Mouse (Mus musculus): ENCODE measurements around the gene Spopl. TPM values are rescaled to one million over a fixed set of nuclear protein-coding genes. Genes with fewer than 3 reads are reported as not detected.
"Not testable (repeated sequence)": the region's sequence is repeated elsewhere in the genome, so short reads cannot be mapped to it uniquely, and the experiment has no call there.

Spopl gene
- polyA plus RNA-seq, 2 experiments = 9.8 to 13.6 TPM

DNA sequence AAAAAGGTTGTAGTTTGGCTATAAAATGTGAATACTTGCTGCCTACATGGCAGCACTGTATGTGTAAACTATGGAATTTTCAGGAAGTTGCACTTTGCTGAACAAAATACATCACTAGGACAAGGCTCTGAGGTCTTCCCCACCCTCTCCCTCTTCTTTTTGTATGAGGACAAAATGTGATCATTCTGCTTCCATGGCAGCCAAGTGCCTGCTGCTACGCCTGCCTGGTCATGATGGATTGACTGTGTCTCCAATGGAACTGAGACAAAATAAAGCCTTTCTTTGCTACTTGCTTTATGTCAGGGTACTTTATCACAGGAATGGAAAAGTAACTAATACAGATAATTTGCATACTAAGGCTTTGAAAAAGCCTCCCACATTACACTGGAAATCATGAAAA, 20.7 kb downstream of the Spopl start:
- Histone ChIP-seq H3K27me3 (ENCODE audit: control insufficient read depth, insufficient read depth, low read length) (no peaks in the 10 kb centered on the region), H3K9me3 (ENCODE audit: control insufficient read depth, low read length) (no peaks in the 10 kb centered on the region), H3K4me3 (replicated peaks; ENCODE audit: low read length) (no peak overlapping the region), H3K36me3 (ENCODE audit: control insufficient read depth, insufficient read depth, low read length) (no peaks in the 10 kb centered on the region), H3K4me1 (ENCODE audit: control insufficient read depth, insufficient read depth, low read length) (no peaks in the 10 kb centered on the region), H3K9ac (ENCODE audit: low read depth, low read length, severe bottlenecking) (no peak overlapping the region), H3K27ac (replicated peaks; ENCODE audit: low read depth, low read length) (no peak overlapping the region), H3K4me2 (replicated peaks; ENCODE audit: low read depth, low read length, severe bottlenecking) (no peak overlapping the region)
- TF ChIP-seq POLR2A (IDR thresholded peaks at IDR 0.05; ENCODE audit: borderline replicate concordance, extremely low read depth, insufficient read depth, insufficient read length) = no peak
- WGBS = 91% methylated on average over 1 of the region's 1 CpGs
- no peak for DNase-seq (ENCODE audit: low spot score)
- ATAC-seq (ENCODE audit: low FRiP score, low read depth) = no peak

- no peaks in the 10 kb centered on the region for H3K4me1 ChIP-seq (ENCODE audit: control insufficient read depth, insufficient read depth, low read length)
- ATAC-seq (ENCODE audit: low FRiP score, low read depth) = no peak
- no peaks in the 10 kb centered on the region for H3K27me3 ChIP-seq (ENCODE audit: control insufficient read depth, insufficient read depth, low read length)
- H3K9me3 ChIP-seq (ENCODE audit: control insufficient read depth, low read length) = no peaks in the 10 kb centered on the region
- TF ChIP-seq POLR2A (IDR thresholded peaks at IDR 0.05; ENCODE audit: borderline replicate concordance, extremely low read depth, insufficient read depth, insufficient read length) = no peak
- no peak overlapping the region for H3K9ac ChIP-seq (ENCODE audit: low read depth, low read length, severe bottlenecking)
- H3K4me2 ChIP-seq (replicated peaks; ENCODE audit: low read depth, low read length, severe bottlenecking) = no peak overlapping the region
- no peak overlapping the region for H3K27ac ChIP-seq (replicated peaks; ENCODE audit: low read depth, low read length)
- DNase-seq (ENCODE audit: low spot score) = no peak
- H3K36me3 ChIP-seq (ENCODE audit: control insufficient read depth, insufficient read depth, low read length) = no peaks in the 10 kb centered on the region
- no peak overlapping the region for H3K4me3 ChIP-seq (replicated peaks; ENCODE audit: low read length)
- 94% methylated on average over 1 of the region's 1 CpGs for WGBS
Observed at GRCm38 (mm10) chr2:23547220-23547619, 24.7 kb downstream of the Spopl start.

DNA sequence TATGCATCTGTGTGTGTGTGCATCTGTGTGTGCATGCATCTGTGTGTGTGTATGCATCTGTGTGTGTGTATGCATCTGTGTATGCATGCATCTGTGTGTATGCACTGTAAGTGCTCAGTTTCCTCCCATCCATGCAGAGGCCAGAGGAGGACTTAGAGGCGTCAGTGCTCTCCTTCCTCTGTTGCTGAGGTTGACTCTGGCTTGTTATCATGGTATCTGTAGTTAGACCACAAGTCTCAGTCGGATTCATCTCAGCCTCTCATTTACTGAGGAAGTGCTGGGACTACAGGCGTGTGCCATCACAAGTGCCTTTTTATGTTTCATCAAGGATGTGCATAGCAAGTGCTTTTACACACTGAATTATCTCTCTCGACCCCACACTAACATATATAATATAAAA, 31.9 kb downstream of the Spopl start:
- TF ChIP-seq POLR2A (IDR thresholded peaks at IDR 0.05; ENCODE audit: borderline replicate concordance, extremely low read depth, insufficient read depth, insufficient read length) = no peak
- Histone ChIP-seq H3K4me3 (replicated peaks; ENCODE audit: low read length) (no peak overlapping the region), H3K27me3 (ENCODE audit: control insufficient read depth, insufficient read depth, low read length) (no peaks in the 10 kb centered on the region), H3K27ac (replicated peaks; ENCODE audit: low read depth, low read length) (no peak overlapping the region), H3K4me2 (replicated peaks; ENCODE audit: low read depth, low read length, severe bottlenecking) (no peak overlapping the region), H3K9me3 (ENCODE audit: control insufficient read depth, low read length) (no peaks in the 10 kb centered on the region), H3K36me3 (ENCODE audit: control insufficient read depth, insufficient read depth, low read length) (peaks cover 8% of the 10 kb centered on the region), H3K4me1 (ENCODE audit: control insufficient read depth, insufficient read depth, low read length) (no peaks in the 10 kb centered on the region), H3K9ac (ENCODE audit: low read depth, low read length, severe bottlenecking) (no peak overlapping the region)
- DNase-seq (ENCODE audit: low spot score) (no peak), ATAC-seq (ENCODE audit: low FRiP score, low read depth) (no peak)
- 88% methylated on average over 4 of the region's 4 CpGs for WGBS

DNA sequence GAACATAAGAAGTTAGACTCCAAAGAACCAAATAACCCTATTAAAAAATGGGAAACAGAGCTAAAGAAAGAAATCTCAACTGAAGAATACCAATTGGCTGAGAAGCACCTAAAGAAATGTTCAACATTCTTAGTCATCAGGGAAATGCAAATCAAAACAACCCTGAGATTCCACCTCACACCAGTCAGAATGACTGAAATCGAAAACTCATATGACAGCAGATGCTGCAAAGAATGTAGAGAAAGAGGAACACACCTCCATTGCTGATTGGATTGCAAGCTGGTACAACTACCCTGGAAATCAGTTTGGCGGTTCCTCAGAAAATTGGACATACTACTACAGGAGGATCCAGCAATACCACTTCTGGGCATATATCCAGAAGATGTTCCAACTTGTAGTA, 44.2 kb downstream of the Spopl start:
- not testable (repeated sequence) for H3K4me2 ChIP-seq (replicated peaks; ENCODE audit: low read depth, low read length, severe bottlenecking); DNase-seq (ENCODE audit: low spot score); H3K4me3 ChIP-seq (replicated peaks; ENCODE audit: low read length); H3K27me3 ChIP-seq (ENCODE audit: control insufficient read depth, insufficient read depth, low read length); H3K9ac ChIP-seq (ENCODE audit: low read depth, low read length, severe bottlenecking); H3K27ac ChIP-seq (replicated peaks; ENCODE audit: low read depth, low read length); H3K4me1 ChIP-seq (ENCODE audit: control insufficient read depth, insufficient read depth, low read length); H3K9me3 ChIP-seq (ENCODE audit: control insufficient read depth, low read length); ATAC-seq (ENCODE audit: low FRiP score, low read depth)
- H3K36me3 ChIP-seq (ENCODE audit: control insufficient read depth, insufficient read depth, low read length) = peaks cover 32% of the 10 kb centered on the region
- 98% methylated on average over 2 of the region's 2 CpGs for WGBS

DNA sequence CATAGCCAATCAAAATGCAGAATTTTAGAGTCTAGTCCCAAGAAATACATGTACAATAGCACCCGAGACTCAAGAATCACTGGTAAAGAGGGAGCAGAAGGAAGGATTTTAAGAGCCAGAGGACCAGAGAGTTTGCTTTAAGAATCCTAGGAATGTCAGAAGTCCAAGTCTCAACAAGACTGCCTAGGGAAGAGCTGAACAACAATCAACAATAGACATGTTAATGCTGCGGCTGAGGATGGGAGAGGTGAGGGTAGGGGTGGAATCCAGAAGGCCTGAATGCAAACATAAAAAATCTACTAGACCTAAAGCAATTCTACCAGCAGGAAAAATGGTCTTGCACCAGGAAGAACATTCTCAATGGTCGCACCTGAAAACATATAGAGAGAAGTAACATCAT, 66.8 kb downstream of the Spopl start:
- Histone ChIP-seq H3K4me3 (replicated peaks; ENCODE audit: low read length) (no peak overlapping the region), H3K9ac (ENCODE audit: low read depth, low read length, severe bottlenecking) (no peak overlapping the region), H3K36me3 (ENCODE audit: control insufficient read depth, insufficient read depth, low read length) (peaks cover 2% of the 10 kb centered on the region; the same call in 1 of the 2 replicates), H3K27me3 (ENCODE audit: control insufficient read depth, insufficient read depth, low read length) (no peaks in the 10 kb centered on the region), H3K4me2 (replicated peaks; ENCODE audit: low read depth, low read length, severe bottlenecking) (no peak overlapping the region), H3K27ac (replicated peaks; ENCODE audit: low read depth, low read length) (no peak overlapping the region), H3K4me1 (ENCODE audit: control insufficient read depth, insufficient read depth, low read length) (no peaks in the 10 kb centered on the region), H3K9me3 (ENCODE audit: control insufficient read depth, low read length) (no peaks in the 10 kb centered on the region)
- WGBS = 86% methylated on average over 3 of the region's 3 CpGs
- no peak for TF ChIP-seq POLR2A (IDR thresholded peaks at IDR 0.05; ENCODE audit: borderline replicate concordance, extremely low read depth, insufficient read depth, insufficient read length)
- ATAC-seq (ENCODE audit: low FRiP score, low read depth) (no peak), DNase-seq (ENCODE audit: low spot score) (no peak)

DNA sequence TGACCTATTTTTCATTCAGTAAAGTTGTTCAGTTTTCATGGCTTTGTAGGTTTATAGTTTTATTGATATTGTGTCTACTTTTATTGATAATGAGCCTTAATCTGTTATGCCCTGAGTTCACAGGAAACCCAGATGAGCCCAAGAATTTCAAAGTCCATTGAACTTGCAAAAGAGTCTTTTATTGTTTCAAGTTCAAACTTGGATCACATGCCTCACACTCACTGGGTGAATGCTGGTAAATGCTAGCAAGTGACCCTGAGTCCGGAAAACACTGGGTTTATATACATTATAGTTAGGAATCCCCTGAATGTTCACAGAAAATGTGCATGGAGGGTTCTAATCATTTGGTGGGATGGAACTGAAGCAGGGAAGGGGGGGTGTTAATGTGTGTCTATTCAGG, 90.2 kb downstream of the Spopl start:
- no peak for ATAC-seq (ENCODE audit: low FRiP score, low read depth)
- Histone ChIP-seq H3K27ac (replicated peaks; ENCODE audit: low read depth, low read length) (no peak overlapping the region), H3K4me1 (ENCODE audit: control insufficient read depth, insufficient read depth, low read length) (no peaks in the 10 kb centered on the region), H3K4me3 (replicated peaks; ENCODE audit: low read length) (no peak overlapping the region), H3K9ac (ENCODE audit: low read depth, low read length, severe bottlenecking) (no peak overlapping the region), H3K9me3 (ENCODE audit: control insufficient read depth, low read length) (no peaks in the 10 kb centered on the region), H3K36me3 (ENCODE audit: control insufficient read depth, insufficient read depth, low read length) (no peaks in the 10 kb centered on the region), H3K4me2 (replicated peaks; ENCODE audit: low read depth, low read length, severe bottlenecking) (no peak overlapping the region), H3K27me3 (ENCODE audit: control insufficient read depth, insufficient read depth, low read length) (no peaks in the 10 kb centered on the region)
- TF ChIP-seq POLR2A (IDR thresholded peaks at IDR 0.05; ENCODE audit: borderline replicate concordance, extremely low read depth, insufficient read depth, insufficient read length) = no peak
- 81% methylated on average over 1 of the region's 1 CpGs for WGBS
- DNase-seq (ENCODE audit: low spot score) = no peak
